Mouse (Mus musculus) C2C12 (cell line): ENCODE measurements around the gene Cyp19a1. TPM values are rescaled to one million over a fixed set of nuclear protein-coding genes. Genes with fewer than 3 reads are reported as not detected.
A peak's percentile ranks its signal among the peaks of the same experiment; 100 is the strongest.

ENCODE experiments used
- H3K27me3 ChIP-seq: one replicate; pipeline ENCODE4 v1.6.1; 2011; ENCODE audit not compliant: control insufficient read depth, insufficient read depth, insufficient read length
- H3K36me3 ChIP-seq: one replicate; pipeline ENCODE4 v1.6.1; 2011; ENCODE audit not compliant: control insufficient read depth, insufficient read depth
- H3K4me3 ChIP-seq: one replicate; pipeline ENCODE4 v1.5.1; 2011; ENCODE audit warnings: mild to moderate bottlenecking, control low read depth; ENCODE audit not compliant: poor library complexity, insufficient read depth, severe bottlenecking
- H3K79me2 ChIP-seq: one replicate; pipeline ENCODE4 v1.6.1; 2011; ENCODE audit not compliant: control insufficient read depth, insufficient read depth
- H3K79me3 ChIP-seq: one replicate; pipeline ENCODE4 v1.6.1; 2011; ENCODE audit warnings: low read depth, control low read depth
- H3ac ChIP-seq: one replicate; pipeline ENCODE3; 2011; ENCODE audit warnings: low read depth; ENCODE audit not compliant: control insufficient read depth, insufficient read length
- CEBPB ChIP-seq: IDR thresholded peaks from one replicate; pipeline ENCODE4 v1.6.1; 2011; ENCODE audit warnings: low read depth, mild to moderate bottlenecking, control low read depth, moderate library complexity
- CTCF ChIP-seq: IDR thresholded peaks from one replicate; pipeline ENCODE4 v1.5.1; 2011; ENCODE audit not compliant: control insufficient read depth, insufficient read depth, insufficient read length
- FOSL1 ChIP-seq: IDR thresholded peaks from one replicate; pipeline ENCODE4 v1.8.0; 2011; ENCODE audit warnings: mild to moderate bottlenecking, low read length; ENCODE audit not compliant: poor library complexity, insufficient read depth, severe bottlenecking
- MAX ChIP-seq: IDR thresholded peaks from one replicate; pipeline ENCODE4 v1.6.1; 2011; ENCODE audit warnings: mild to moderate bottlenecking, control low read depth
- MYOD1 ChIP-seq: IDR thresholded peaks from one replicate; pipeline ENCODE4 v1.6.1; 2011; ENCODE audit warnings: low read depth; ENCODE audit not compliant: control insufficient read depth, insufficient read length
- MYOG ChIP-seq: IDR thresholded peaks from one replicate; pipeline ENCODE4 v1.6.1; 2011; ENCODE audit not compliant: control insufficient read depth, insufficient read length; ENCODE audit errors: extremely low read depth
- USF1 ChIP-seq: IDR thresholded peaks from one replicate; pipeline ENCODE4 v1.6.1; 2011; ENCODE audit warnings: low read depth, mild to moderate bottlenecking, control low read depth, moderate library complexity
- polyA plus RNA-seq: library from polyadenylated mRNA; unstranded; fragments of >200 nt; fragmentation: generic; extraction: Trizol; gene quantifications from one replicate; pipeline ENCODE4 v1.2.1, GENCODE M21; 2012; ENCODE audit warnings: missing spikeins

The Cyp19a1 gene
- polyA plus RNA-seq, 1 experiment = not detected

- no peak overlapping the region for H3K4me3 ChIP-seq
- no peaks in the 10 kb centered on the region for H3K79me3 ChIP-seq
- H3K79me2 ChIP-seq = no peaks in the 10 kb centered on the region
- TF ChIP-seq MYOG = no peak
- TF ChIP-seq FOSL1 = no peak
- no peak for TF ChIP-seq MAX
- no peak for TF ChIP-seq USF1
- no peak for TF ChIP-seq CTCF
- no peak for TF ChIP-seq CEBPB
- no peak for TF ChIP-seq MYOD1
- H3K27me3 ChIP-seq = no peaks in the 10 kb centered on the region
- H3ac ChIP-seq = no peak overlapping the region
- no peaks in the 10 kb centered on the region for H3K36me3 ChIP-seq
These were observed 31.5 kb upstream of the Cyp19a1 start for GRCm38 (mm10) chr9:54299389-54299788.

- H3ac ChIP-seq = no peak overlapping the region
- TF ChIP-seq CTCF (no peak), CEBPB (no peak), MAX (no peak), MYOG (no peak), MYOD1 (no peak), FOSL1 (no peak), USF1 (no peak)
These were observed 19.9 kb upstream of the Cyp19a1 start for GRCm38 (mm10) chr9:54287804-54288203.

GRCm38 (mm10) chr9:54286331-54286987 is 18.5 kb upstream of the Cyp19a1 start, which contains the start of gene Gldn:
Gene Gldn, plus strand, starts transcription at chr9:54286486.
- no peaks in the 10 kb centered on the region for H3K79me2 ChIP-seq
- H3K4me3 ChIP-seq = no peak within 1 kb of the TSS
- H3ac ChIP-seq = no peak within 1 kb of the TSS
- no peaks in the 10 kb centered on the region for H3K36me3 ChIP-seq
- no peaks in the 10 kb centered on the region for H3K79me3 ChIP-seq
- TF ChIP-seq CEBPB (no peak), CTCF (no peak), MAX (no peak), MYOG (no peak), MYOD1 (no peak), USF1 (no peak), FOSL1 (no peak)
- H3K27me3 ChIP-seq = peaks cover 9% of the 10 kb centered on the region

More at GRCm38 (mm10) chr9:54287804-54288203, 19.9 kb upstream of the Cyp19a1 start:
- H3K36me3 ChIP-seq = no peaks in the 10 kb centered on the region
- no peaks in the 10 kb centered on the region for H3K79me2 ChIP-seq
- peaks cover 9% of the 10 kb centered on the region for H3K27me3 ChIP-seq
- no peaks in the 10 kb centered on the region for H3K79me3 ChIP-seq
- H3K4me3 ChIP-seq = no peak overlapping the region

GRCm38 (mm10) chr9:54279046-54279589 is 11.2 kb upstream of the Cyp19a1 start:
- Histone ChIP-seq H3K79me3 (no peaks in the 10 kb centered on the region), H3K27me3 (no peaks in the 10 kb centered on the region), H3K36me3 (no peaks in the 10 kb centered on the region), H3ac (no peak overlapping the region), H3K79me2 (no peaks in the 10 kb centered on the region), H3K4me3 (no peak overlapping the region)
- peak; percentile 76 for TF ChIP-seq USF1
- no peak for TF ChIP-seq FOSL1

GRCm38 (mm10) chr9:54275283-54275682 is 7.4 kb upstream of the Cyp19a1 start:
- Histone ChIP-seq H3ac (no peak overlapping the region), H3K79me2 (no peaks in the 10 kb centered on the region), H3K27me3 (no peaks in the 10 kb centered on the region), H3K36me3 (no peaks in the 10 kb centered on the region), H3K79me3 (no peaks in the 10 kb centered on the region), H3K4me3 (no peak overlapping the region)
- TF ChIP-seq FOSL1 = no peak
- TF ChIP-seq MYOG = no peak
- TF ChIP-seq CEBPB = no peak
- TF ChIP-seq MYOD1 = no peak
- no peak for TF ChIP-seq CTCF
- TF ChIP-seq MAX = no peak
- TF ChIP-seq USF1 = no peak

- H3K27me3 ChIP-seq = no peaks in the 10 kb centered on the region
- H3K4me3 ChIP-seq = no peak overlapping the region
- H3K79me2 ChIP-seq = no peaks in the 10 kb centered on the region
- no peaks in the 10 kb centered on the region for H3K79me3 ChIP-seq
- TF ChIP-seq USF1 (no peak), CTCF (no peak), MAX (no peak), MYOG (no peak), MYOD1 (no peak), CEBPB (no peak), FOSL1 (no peak)
- H3ac ChIP-seq = no peak overlapping the region
- no peaks in the 10 kb centered on the region for H3K36me3 ChIP-seq
These were observed 3.0 kb upstream of the Cyp19a1 start for GRCm38 (mm10) chr9:54270889-54271288.
